Mouse (Mus musculus): ENCODE data around the gene Slc28a1. TPM values are rescaled to one million over a fixed set of nuclear protein-coding genes. Genes with fewer than 3 reads are reported as not detected.
"Not testable (repeated sequence)": the region's sequence is repeated elsewhere in the genome, so short reads cannot be mapped to it uniquely, and the experiment has no call there.

Slc28a1 gene
- polyA plus RNA-seq, 1 experiment from 2014 or later = 0.06 TPM

DNA sequence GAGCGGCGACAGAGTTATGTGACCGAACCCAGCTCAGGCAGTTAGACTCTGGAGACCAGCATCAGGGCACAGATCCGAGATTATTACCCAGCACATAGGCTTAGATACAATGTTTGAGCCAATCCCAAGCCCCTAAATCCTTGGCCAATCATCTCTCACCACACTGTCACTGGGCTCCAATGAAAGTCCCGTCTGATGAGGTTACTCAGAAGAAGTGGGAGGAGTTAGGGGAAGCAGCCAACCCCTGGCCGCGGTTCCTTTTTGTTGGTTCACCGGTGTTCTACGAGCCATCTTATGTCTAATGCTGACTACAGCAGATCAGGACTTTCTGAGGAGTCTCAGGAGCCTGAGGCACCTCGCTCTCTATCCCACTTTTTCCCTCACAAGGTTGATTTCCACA lies 37.7 kb downstream of the Slc28a1 start:
- Histone ChIP-seq H3K9ac (replicated peaks; ENCODE audit: low read depth) (no peak overlapping the region), H3K4me1 (ENCODE audit: insufficient read depth, low read depth, low read length) (no peaks in the 10 kb centered on the region), H3K27ac (ENCODE audit: low read length) (no peak overlapping the region), H3K36me3 (ENCODE audit: insufficient read depth, low read length) (no peaks in the 10 kb centered on the region), H3K9me3 (ENCODE audit: low read length) (no peaks in the 10 kb centered on the region), H3K4me2 (replicated peaks; ENCODE audit: low read depth, low read length) (no peak overlapping the region), H3K4me3 (ENCODE audit: low read depth, low read length) (no peak overlapping the region), H3K27me3 (replicated peaks; ENCODE audit: insufficient read depth, low read length) (no peaks in the 10 kb centered on the region)
- no peak for DNase-seq (ENCODE audit: low spot score)
- ATAC-seq = no peak
- no peak for TF ChIP-seq CTCF (IDR thresholded peaks at IDR 0.05)
- TF ChIP-seq EP300 (IDR thresholded peaks at IDR 0.05) = no peak
- 90% methylated on average over 10 of the region's 10 CpGs for WGBS

DNA sequence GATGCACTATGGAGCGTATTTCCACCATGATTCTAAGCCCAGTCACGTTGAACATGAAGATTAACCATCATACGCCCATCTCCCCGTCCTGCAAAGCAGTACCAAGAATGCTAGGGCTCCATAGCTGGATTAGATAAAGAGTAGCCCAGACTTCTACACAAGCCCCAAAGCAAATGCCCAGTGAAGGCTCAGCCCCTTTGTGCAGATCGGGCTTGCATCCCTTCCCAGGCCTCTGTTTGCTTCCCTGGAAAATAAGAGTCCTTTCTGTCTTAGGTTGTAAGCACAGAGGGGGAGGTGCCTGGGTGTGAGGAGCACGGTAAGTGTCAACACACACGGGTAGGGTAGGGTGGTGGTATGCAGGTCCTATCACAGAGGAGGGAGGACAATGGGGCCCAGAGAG lies 38.2 kb downstream of the Slc28a1 start:
- no peak overlapping the region for H3K4me2 ChIP-seq (replicated peaks; ENCODE audit: low read depth, low read length)
- H3K27me3 ChIP-seq (replicated peaks; ENCODE audit: insufficient read depth, low read length) = no peaks in the 10 kb centered on the region
- WGBS = 75% methylated on average over 7 of the region's 7 CpGs
- H3K27ac ChIP-seq (ENCODE audit: low read length) = no peak overlapping the region
- DNase-seq (ENCODE audit: low spot score) (no peak), ATAC-seq (no peak)
- H3K9me3 ChIP-seq (ENCODE audit: low read length) = no peaks in the 10 kb centered on the region
- no peak overlapping the region for H3K9ac ChIP-seq (replicated peaks; ENCODE audit: low read depth)
- no peaks in the 10 kb centered on the region for H3K36me3 ChIP-seq (ENCODE audit: insufficient read depth, low read length)
- TF ChIP-seq EP300 (IDR thresholded peaks at IDR 0.05) = no peak
- TF ChIP-seq CTCF (IDR thresholded peaks at IDR 0.05) = no peak
- H3K4me1 ChIP-seq (ENCODE audit: insufficient read depth, low read depth, low read length) = no peaks in the 10 kb centered on the region
- no peak overlapping the region for H3K4me3 ChIP-seq (ENCODE audit: low read depth, low read length)

DNA sequence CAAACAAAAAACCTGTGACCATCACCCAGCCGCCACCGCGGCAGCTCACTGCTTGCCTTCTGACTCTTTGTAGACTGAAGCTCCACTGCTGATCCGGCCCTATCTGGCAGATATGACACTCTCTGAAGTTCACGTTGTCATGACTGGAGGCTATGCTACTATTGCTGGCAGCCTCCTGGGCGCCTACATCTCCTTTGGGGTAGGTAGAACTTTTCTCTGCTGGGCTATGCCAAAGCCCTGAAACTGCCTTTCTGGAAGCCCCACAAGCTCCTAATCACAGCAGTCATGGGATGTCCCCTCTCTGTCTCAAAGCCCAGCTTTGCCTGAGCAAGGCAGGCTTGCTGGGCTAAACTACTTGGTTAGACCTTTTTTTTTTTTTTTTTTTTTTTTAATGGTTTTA lies 38.7 kb downstream of the Slc28a1 start:
- 80% methylated on average over 6 of the region's 6 CpGs for WGBS
- TF ChIP-seq EP300 (IDR thresholded peaks at IDR 0.05) (no peak), CTCF (IDR thresholded peaks at IDR 0.05) (no peak)
- Histone ChIP-seq H3K4me3 (ENCODE audit: low read depth, low read length) (no peak overlapping the region), H3K4me2 (replicated peaks; ENCODE audit: low read depth, low read length) (no peak overlapping the region), H3K9me3 (ENCODE audit: low read length) (no peaks in the 10 kb centered on the region), H3K4me1 (ENCODE audit: insufficient read depth, low read depth, low read length) (no peaks in the 10 kb centered on the region), H3K27me3 (replicated peaks; ENCODE audit: insufficient read depth, low read length) (no peaks in the 10 kb centered on the region), H3K36me3 (ENCODE audit: insufficient read depth, low read length) (no peaks in the 10 kb centered on the region), H3K9ac (replicated peaks; ENCODE audit: low read depth) (no peak overlapping the region), H3K27ac (ENCODE audit: low read length) (no peak overlapping the region)
- no peak for ATAC-seq
- no peak for DNase-seq (ENCODE audit: low spot score)

DNA sequence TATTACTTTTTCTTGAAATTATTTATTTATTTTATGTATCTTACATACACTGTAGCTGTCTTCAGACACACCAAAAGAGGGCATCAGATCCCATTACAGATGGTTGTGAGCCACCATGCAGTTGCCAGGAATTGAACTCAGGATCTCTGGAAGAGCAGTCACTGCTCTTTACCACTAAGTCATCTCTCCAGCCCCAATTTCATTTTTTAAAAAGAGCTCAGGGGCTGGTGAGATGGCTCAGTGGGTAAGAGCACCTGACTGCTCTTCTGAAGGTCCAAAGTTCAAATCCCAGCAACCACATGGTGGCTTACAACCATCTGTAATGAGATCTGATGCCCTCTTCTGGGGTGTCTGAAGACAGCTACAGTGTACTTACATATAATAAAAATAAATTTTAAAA lies 39.6 kb downstream of the Slc28a1 start:
- H3K9ac ChIP-seq (replicated peaks; ENCODE audit: low read depth); H3K27ac ChIP-seq (ENCODE audit: low read length); H3K36me3 ChIP-seq (ENCODE audit: insufficient read depth, low read length); H3K9me3 ChIP-seq (ENCODE audit: low read length); H3K4me2 ChIP-seq (replicated peaks; ENCODE audit: low read depth, low read length); ATAC-seq; H3K4me3 ChIP-seq (ENCODE audit: low read depth, low read length); DNase-seq (ENCODE audit: low spot score); H3K27me3 ChIP-seq (replicated peaks; ENCODE audit: insufficient read depth, low read length); H3K4me1 ChIP-seq (ENCODE audit: insufficient read depth, low read depth, low read length): not testable (repeated sequence)

DNA sequence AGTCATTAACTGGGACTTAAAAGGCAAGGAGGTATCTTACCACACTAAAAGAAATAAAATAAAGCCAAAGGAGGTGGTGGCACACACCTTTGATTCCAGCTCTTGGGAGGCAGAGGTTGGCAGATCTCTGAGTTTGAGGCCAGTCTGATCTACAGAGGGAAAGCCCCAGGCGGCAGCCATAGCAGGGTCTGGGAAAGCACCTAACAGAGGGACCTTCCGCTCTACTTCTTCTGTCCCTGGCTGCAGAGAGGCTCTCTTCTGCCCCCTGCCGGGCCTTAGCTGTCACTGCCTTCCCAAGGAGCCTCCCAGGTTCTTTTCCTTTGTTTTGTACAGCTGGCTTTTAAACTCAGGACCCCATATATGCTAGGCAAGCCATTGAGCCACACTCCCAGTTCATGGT lies 40.4 kb downstream of the Slc28a1 start:
- Histone ChIP-seq H3K4me1 (ENCODE audit: insufficient read depth, low read depth, low read length) (no peaks in the 10 kb centered on the region), H3K9ac (replicated peaks; ENCODE audit: low read depth) (no peak overlapping the region), H3K9me3 (ENCODE audit: low read length) (no peaks in the 10 kb centered on the region), H3K27me3 (replicated peaks; ENCODE audit: insufficient read depth, low read length) (no peaks in the 10 kb centered on the region), H3K4me3 (ENCODE audit: low read depth, low read length) (no peak overlapping the region), H3K27ac (ENCODE audit: low read length) (no peak overlapping the region), H3K4me2 (replicated peaks; ENCODE audit: low read depth, low read length) (no peak overlapping the region), H3K36me3 (ENCODE audit: insufficient read depth, low read length) (no peaks in the 10 kb centered on the region)
- peak; percentile 86 for ATAC-seq
- peak; percentile 85 for DNase-seq (ENCODE audit: low spot score)
- 0 out of 2 replicates have a peak, but pooled peaks have one; percentile 10 for TF ChIP-seq EP300 (IDR thresholded peaks at IDR 0.05)
- peak; percentile 93 for TF ChIP-seq CTCF (IDR thresholded peaks at IDR 0.05)
- 0% methylated on average over 3 of the region's 3 CpGs for WGBS

DNA sequence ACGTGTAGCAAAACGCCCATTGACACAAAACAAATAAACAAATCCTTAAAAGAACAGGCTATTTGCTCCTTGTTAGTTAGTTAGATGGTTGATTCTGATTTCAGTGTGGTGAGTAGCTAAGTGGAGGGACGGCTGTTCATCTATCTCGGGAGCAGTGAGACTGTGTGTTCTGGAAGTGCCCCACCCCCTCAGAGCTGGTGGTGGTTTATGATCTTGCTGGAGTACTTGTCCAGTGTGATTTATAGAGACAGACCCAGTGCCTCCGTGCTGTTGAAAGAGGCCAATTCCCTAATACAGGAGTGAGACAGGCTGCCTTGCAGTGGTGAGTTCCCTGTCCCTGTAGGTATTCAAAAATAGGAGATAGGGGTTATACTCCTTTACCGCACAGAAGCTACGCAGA lies 44.3 kb downstream of the Slc28a1 start:
- H3K4me3 ChIP-seq (ENCODE audit: low read depth, low read length) = no peak overlapping the region
- H3K27ac ChIP-seq (ENCODE audit: low read length) = no peak overlapping the region
- H3K9ac ChIP-seq (replicated peaks; ENCODE audit: low read depth) = no peak overlapping the region
- no peaks in the 10 kb centered on the region for H3K27me3 ChIP-seq (replicated peaks; ENCODE audit: insufficient read depth, low read length)
- ATAC-seq = no peak
- no peaks in the 10 kb centered on the region for H3K9me3 ChIP-seq (ENCODE audit: low read length)
- no peak overlapping the region for H3K4me2 ChIP-seq (replicated peaks; ENCODE audit: low read depth, low read length)
- DNase-seq (ENCODE audit: low spot score) = no peak
- H3K36me3 ChIP-seq (ENCODE audit: insufficient read depth, low read length) = no peaks in the 10 kb centered on the region
- H3K4me1 ChIP-seq (ENCODE audit: insufficient read depth, low read depth, low read length) = no peaks in the 10 kb centered on the region
- TF ChIP-seq EP300 (IDR thresholded peaks at IDR 0.05) (no peak), CTCF (IDR thresholded peaks at IDR 0.05) (no peak)
- 36% methylated on average over 7 of the region's 7 CpGs for WGBS

DNA sequence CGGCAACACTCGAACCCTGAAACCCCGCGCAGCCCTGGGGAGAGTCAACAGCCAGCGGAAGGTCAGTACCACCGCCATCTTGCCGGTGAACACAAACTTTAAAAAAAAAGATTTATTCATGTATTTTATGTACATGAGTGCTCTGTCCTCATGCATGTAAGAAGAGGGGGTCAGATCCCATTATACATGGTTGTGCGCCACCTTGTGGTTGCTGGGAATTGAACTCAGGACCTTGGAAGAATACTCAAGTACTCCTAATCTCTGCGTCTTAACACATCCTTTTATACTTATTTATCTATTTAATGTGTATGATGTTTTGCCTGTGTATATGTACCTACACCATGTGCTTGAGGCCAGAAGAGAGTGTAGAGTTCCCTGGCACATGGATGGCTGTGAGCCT lies 47.1 kb downstream of the Slc28a1 start:
- H3K9me3 ChIP-seq (ENCODE audit: low read length) = no peaks in the 10 kb centered on the region
- DNase-seq (ENCODE audit: low spot score) = peak; percentile 52

More for the DNA sequence above, 47.1 kb downstream of the Slc28a1 start:
- no peak for TF ChIP-seq EP300 (IDR thresholded peaks at IDR 0.05)
- TF ChIP-seq CTCF (IDR thresholded peaks at IDR 0.05) = peak; percentile 71
- no peaks in the 10 kb centered on the region for H3K4me1 ChIP-seq (ENCODE audit: insufficient read depth, low read depth, low read length)
- no peaks in the 10 kb centered on the region for H3K36me3 ChIP-seq (ENCODE audit: insufficient read depth, low read length)
- H3K4me3 ChIP-seq (ENCODE audit: low read depth, low read length) = no peak overlapping the region
- no peak overlapping the region for H3K9ac ChIP-seq (replicated peaks; ENCODE audit: low read depth)
- WGBS = 65% methylated on average over 9 of the region's 9 CpGs
- H3K4me2 ChIP-seq (replicated peaks; ENCODE audit: low read depth, low read length) = no peak overlapping the region
- no peak overlapping the region for H3K27ac ChIP-seq (ENCODE audit: low read length)
- no peaks in the 10 kb centered on the region for H3K27me3 ChIP-seq (replicated peaks; ENCODE audit: insufficient read depth, low read length)
- no peak; the same call in 1 of the 2 replicates for ATAC-seq
